Mouse (Mus musculus) CD4-positive, CD25-positive, alpha-beta regulatory T cell, adult 4 months (primary cell): ENCODE data around the gene F10. TPM values are rescaled to one million over a fixed set of nuclear protein-coding genes. Genes with fewer than 3 reads are reported as not detected.

Experiments
- ATAC-seq: one replicate; pipeline ENCODE4 v1.8.0; 2017
- polyA plus RNA-seq, 2 experiments: library from polyadenylated mRNA; unstranded; fragments of 100-300 nt; shearing (Covaris generic); gene quantifications; one replicate each; pipeline ENCODE4 v1.2.1; 2017

Gene F10
- polyA plus RNA-seq, result not detected

DNA sequence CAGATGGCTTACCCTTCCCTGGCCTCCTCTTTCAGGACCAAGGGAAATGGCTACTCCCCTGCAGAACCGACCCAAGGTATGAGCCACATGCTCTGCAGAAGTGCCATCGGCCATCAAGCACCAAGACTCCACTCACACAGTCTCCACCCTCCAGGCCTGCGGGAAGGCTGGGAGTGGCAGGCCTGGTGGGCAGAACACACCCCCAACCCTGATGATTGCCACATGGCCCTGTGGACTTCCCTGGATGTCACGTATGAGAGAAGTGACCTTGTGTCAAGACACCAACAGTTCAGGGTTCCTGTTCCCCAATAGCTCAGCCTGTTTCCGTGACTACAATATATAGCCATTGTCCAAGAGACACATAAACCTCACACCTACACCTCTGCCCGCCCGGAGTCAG is at the start of gene F10:
Gene F10, plus strand, starts transcription at position 294 of the 400 bp plus-strand sequence.
- no peak for ATAC-seq

DNA sequence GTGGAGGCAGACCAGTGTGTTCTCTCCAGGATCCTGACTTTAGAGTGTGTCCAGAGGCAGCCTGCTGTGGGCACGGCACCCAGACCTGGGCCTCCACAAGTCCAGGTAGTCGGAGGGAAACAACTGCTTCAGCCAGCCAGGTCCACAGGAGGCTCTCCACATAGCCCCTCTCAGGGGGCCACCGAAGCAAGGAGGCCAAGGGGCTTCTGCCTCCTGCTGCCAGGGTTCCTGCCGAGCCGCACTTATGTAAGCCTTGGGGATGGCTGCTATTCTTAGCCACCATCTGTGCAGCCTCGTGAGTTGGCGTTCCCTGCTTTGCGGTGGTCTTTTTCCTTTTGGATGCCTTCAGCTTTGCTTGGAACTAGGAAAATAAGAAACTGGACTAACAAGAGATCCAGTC is 49.5 kb upstream of the F10 start:
- no peak for ATAC-seq

DNA sequence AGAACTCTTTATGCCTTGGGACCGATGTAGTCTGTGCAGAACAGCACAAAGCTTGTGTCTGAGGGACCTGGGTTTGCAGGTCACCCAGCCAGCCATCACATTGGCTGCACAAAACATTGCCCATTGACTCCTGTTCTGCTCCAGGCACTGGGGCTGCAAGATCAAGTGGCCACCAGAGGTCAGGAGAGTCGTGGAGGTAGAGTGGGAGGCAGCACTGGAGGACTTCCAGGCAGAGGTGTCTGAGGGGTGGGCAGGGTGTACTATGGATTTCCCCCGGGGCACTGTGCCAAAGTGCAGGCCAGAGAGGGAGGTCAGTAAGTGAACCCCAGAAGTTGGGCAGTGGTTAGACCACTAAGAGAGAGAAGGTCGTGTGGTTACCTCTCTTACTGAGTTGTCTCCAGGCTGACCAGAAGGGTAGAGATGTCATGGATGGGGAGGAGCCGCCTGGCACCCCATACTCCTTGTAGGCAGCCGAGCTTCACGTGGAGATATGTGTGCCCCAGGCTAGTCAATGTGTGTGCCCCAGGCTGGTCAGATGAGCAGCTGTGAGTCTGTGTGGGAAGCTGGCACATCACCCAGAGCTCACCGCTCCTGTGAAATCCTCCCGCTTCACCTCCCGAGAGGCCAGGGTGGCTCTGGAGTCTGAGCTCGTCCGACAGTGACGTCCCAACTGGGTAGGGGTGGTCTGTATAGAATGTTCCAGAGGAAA is 48.2 kb upstream of the F10 start:
- ATAC-seq, result no peak

DNA sequence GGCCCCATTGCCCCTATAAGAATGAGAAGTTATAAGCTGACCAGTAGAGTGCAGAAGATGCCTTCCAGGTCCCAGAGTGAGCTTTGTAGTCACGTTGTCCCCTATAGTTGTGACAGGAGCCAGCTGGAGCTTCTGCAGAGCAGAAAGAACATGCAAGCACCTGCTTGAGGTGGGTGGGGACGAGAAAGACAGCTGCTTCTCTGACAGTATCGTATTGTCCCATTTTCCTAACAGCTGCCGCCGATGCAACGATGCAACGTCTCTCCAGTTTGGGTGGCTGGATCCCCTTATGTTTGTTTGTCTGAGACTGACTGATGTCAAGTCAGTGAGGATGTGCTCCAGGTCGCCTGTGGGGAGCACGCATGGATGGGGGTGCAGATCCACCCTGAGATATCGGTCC is 45.7 kb upstream of the F10 start:
- no peak for ATAC-seq

DNA sequence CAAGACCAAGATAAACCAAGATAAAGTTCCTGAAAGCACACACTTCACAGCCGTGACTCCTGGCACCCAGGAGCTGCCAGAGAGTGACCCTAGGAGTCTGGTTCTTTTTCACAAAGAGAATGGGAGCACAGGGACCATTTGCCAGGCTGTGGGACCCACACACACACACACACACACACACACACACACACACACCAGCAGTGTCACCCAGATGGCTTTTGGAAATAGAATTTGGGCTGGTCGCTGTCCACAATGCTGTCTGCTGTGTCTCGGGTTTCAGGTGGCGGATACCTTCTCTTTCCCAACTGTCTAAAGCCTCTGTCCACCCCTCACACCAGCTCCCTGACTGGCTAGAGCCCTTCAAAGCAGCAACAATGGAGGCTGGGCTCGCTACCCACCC is 42.6 kb upstream of the F10 start:
- no peak for ATAC-seq

DNA sequence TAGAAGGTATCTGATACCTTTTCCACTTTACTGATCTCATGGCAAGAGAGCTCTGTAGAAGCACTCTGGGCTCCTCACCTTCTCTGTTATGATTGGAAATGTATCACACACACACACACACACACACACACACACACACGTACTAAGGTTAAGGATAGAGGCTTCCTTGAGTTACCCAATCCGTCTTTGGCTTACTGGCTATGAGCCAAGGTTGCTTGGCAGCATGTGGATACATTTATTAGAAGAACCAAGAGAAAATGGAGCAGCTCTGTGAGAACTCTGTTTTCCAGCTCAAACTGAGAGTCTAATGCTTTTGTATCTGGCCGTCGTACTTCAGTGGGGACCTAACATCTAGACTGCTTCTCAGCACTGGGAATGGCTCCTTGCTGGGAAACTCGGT is 41.6 kb upstream of the F10 start:
- ATAC-seq, result no peak

DNA sequence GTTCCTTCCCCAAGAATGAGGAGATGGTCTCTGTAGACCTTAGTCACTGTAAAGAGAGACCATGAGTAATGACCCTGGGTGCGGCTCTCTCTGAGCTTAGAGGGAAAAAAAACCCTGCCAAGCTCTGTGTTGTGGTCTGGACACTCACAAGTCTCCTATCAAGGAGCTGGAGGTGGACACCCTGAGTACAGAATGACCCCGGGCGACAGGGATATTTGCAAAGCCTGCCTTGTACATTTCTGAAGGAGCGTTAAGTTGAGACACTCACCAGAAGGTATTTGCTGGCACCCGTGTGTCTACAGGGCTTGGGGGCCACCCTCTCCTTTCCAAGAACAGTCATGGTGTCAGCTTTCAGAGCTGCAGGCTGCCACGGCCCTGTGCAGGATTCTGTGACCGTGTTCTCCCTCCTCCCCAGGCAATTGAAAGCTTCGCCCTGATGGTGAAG is 40.3 kb upstream of the F10 start:
- ATAC-seq, result no peak

DNA sequence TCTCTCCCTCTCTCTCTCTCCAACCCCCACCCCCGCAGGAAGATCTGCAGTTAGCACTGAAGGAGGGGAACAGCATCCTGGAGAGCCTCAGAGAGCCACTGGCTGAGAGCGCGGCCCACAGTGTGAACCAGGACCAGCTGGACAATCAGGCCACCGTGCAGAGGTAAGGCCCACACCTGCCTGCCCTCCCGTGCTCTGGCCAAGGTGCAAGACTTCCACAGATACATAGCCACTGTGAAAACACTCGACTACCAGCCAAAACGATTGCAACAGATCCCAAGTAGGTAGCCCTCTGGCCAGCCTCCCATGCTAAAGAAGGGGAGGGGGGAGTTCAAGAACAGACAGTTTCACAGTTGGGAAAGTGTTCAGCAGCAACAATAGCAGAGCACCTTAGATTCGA is 38.8 kb upstream of the F10 start:
- no peak for ATAC-seq

DNA sequence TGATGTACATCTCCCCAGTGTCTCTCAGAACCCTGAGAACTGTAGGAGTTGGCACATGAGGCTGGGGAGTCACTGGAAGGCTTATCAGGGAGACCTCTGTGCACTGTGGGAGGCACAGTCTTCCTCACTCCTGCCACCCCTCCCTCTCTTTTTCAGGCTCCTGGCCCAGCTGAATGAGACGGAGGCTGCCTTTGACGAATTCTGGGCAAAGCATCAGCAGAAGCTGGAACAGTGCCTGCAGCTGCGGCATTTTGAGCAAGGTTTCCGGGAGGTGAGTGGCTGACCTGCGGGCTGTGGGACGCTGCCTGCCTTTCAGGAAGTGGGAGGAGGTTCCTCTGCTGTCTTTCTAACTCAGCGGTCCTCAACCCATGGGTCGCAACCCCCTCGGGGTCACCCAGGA is 37.3 kb upstream of the F10 start:
- no peak for ATAC-seq

DNA sequence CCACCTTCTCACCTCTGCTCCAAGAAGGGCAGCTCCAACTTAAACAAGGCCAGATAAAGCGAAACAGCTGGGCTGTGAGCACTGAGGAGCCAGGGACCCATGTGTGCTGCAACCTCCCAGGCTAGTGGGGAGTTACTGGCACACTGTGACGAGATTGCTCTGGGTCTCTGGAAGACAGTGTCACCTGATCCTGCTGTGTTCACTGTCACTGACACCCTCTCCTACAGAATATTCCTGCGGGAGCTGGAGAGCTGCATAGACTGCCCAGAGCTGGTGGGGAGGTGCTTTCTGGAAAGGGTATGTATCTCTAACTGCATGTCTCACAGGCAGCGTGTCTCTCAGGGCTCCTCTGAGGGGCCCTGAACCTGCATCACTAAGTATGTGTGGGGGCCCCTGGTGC is 29.6 kb upstream of the F10 start:
- ATAC-seq, result no peak

DNA sequence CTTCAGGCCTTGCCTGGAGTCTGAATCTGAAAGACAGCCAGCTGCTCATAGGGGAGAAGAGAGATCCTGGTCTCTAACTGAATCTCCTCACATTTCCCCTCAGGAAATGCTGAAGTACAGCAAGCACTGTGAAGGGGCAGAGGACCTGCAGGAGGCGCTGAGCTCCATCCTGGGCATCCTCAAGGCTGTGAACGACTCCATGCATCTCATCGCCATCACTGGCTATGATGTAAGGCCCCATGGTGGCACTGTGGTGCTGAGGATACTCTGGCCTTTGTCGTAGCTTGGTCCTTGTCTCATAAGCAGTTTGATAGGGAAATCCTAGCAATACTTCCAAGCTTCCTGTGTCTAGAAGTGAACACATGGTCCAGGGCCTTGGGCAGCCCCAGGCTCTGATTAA is 26.8 kb upstream of the F10 start:
- no peak for ATAC-seq

DNA sequence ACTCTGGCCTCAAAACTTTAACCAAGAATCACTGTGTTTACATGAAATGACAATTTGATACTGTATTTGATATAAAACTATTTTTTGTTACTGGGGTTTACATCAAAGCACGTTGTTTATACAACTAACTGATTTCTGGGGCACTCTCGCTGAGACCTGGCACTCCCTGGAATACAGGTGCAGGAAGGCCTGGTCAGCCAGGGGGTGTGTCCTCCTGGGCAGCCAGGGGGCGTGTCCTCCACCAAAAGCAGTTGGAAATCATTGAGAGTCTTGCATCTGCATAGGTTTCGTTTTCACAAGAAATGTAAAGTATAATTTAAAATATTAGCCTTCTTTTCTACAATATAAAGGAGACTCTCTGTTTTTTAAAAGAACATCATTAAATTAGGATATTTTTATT is 17.5 kb upstream of the F10 start:
- no peak for ATAC-seq

DNA sequence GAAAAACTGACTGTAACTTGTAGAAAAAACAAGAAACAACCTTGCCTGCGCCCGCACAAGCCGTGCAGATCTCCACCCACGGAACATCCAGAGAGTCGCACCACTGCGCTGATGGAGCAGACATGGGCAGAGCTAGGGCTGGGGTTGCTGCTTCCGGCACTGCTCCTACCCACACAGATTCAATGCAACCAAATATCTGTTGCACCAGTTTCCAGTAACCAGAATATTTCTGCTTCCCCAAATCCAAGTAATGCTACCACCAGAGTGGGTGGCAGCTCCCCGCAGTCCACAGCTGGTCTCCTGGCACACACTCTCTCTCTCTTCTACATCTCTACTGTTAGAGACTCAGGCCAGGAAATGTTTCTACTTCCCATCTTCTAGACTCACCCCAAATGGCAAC is 15.3 kb upstream of the F10 start:
- ATAC-seq, result no peak

DNA sequence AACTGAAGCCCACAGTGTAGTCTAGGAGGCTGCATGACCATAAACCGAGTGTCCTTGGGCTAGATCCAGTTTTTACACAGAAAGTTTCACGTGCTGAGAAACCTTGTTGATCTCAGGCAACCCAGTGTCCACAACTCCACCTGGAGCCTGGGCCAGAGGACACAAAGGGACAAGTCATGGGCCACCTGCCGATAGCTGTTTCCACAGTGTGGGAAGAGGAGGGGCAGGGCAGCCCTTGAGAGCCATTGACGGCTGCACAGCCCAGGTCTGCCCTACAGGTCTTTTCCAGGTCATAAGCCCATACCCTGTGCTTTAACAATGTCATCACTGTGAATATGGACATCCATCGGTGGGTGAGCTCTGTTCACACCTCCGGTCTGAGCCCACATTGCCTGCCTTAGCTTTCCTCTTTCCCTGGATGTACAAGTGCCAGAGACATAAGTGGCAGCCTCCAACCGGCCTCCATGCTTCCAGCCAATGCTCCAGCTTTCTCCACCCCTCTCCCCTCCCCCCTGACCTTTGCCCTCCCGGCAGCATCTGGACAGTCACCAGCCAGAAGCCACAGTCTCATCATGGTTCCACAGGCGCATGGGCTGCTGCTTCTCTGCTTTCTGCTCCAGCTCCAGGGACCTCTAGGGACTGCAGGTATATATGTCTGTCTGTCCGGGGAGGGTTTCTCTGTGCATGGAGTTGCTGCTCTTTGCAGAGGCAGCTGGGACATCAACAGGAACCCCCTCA is 11.5 kb upstream of the F10 start, which contains the start of gene F7:
Gene F7, plus strand, starts transcription at position 548 of the 738 bp plus-strand sequence.
- no peak for ATAC-seq

DNA sequence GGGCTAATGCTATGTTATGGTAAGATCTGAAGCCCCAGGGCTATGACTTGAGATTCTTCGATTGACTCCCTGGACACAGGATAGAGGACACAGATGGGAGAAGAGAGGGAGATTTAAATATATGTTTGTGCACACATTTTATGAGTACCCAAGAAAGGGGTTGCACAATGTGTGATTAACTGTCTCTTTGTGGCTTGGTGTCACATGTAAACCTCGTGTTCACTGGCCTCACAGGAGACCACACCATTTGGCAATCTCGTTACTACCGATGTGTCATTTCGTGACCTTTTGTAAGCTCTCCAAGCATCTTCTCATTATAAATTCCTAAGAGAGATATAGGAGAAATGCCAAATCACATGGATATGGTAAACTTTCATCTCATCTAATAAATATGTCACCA is 9.5 kb upstream of the F10 start:
- no peak for ATAC-seq

DNA sequence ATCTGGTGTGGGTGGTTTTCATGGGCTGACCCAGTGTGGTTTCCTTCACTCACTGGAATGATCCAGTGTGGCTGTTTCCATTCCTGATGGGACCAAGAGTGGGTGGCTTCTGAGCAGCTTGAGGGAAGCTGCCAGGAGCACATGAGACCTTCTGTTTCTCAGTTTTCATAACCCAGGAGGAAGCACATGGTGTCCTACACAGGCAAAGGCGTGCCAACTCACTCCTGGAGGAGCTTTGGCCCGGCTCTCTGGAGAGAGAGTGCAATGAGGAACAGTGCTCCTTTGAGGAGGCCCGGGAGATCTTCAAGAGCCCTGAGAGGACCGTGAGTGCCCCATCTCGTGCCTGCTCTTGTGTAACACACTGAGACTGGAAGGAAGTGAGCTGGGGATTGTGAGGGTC is 8.6 kb upstream of the F10 start:
- no peak for ATAC-seq

DNA sequence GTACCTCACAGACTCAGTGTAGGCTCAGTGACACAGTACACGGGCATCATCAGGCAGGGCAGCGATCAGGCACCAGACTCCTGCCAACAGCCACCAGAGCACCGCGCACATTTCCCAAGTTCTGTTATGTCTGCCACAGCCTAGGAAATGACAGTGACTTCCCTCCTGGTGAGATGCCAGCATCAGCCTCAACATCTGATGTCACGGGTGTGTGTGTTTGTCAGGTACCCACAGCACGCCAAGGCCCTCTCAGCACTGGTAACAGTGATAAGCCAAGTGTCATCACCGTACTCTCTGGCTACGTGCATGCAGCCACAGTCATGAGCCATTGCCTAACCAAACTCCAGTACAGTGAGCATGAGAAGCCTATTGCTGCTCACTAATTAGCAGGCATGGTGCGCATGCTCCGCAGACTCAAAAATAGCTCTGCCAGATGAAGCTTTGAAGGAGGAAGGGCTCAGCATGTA is 729 bp upstream of the F10 start:
- no peak for ATAC-seq

DNA sequence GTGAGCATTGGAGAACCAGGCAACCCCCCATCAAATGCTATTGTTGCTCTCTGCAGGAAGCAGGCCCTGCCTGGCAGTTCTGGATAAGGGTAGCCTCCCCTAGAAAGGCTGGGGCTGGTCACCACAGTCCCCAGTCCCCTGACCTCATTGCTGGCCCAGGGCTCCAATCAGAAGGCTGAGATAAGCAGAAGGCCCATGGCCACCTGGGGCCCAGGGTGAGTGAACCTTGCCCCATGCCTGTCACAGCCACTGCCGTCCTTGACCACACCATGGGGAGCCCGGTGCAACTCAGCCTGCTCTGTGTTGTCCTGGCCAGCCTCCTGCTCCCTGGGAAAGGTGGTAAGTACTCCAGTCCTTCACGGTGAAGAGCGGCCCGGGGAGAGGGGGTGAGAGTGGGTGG is 461 bp downstream of the F10 start:
- ATAC-seq, result no peak

DNA sequence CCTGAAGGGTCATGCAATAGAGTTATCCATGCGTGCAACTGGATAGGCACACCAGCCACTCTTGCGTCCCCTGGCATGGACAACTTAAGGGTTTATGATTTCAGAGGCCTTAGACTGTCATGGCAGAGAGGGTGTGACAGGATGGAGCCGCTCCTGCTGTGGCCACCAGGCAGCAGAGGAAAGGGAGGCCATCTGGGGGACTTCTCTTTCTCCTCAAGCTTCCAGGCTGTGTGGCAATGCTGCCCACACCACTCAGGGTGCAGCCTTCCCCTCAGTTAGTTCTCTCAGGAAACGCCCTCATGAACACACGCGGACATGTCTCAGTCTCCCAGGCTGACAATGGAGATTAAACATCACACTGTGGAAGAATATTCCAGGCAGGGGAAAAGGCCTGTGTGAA is 1.9 kb downstream of the F10 start:
- no peak for ATAC-seq

DNA sequence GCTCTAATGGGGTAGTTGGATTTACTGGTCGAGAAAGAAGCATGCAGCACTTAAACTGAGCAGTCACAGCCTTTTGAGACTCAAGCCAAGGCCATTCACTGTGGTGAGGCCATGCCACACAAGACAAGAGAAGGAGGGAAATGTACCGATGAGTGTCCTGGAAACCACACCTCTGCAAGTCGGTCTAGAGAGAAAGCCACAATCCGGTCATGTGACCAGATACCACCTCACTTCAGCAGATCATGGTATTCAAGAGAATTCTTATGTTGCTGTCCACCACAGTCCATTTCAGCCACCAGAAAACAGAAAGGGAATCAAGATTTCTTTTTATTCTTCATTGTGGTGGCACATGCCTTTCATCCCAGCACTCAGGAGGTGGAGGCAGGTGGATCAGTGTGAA is 4.4 kb downstream of the F10 start:
- no peak for ATAC-seq

DNA sequence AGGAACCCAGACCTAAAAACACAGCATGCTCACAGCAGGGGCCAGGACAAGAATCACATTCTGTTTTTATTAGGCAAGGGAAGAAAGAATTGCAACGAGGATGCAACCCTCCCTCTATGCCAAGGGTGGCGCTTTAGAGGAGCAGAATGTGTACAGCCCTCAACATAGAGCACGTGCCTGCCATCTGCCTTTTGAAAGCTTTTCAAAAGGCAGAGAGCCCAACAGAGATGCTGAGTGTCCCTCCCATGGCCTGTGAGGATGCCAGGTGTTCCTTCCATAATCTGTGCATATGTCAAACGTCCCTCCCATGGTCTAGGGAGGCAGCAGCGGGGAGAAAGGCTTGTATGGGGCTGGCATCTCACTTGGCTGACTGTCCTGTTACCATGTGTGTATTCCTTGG is 10.5 kb downstream of the F10 start:
- no peak for ATAC-seq

DNA sequence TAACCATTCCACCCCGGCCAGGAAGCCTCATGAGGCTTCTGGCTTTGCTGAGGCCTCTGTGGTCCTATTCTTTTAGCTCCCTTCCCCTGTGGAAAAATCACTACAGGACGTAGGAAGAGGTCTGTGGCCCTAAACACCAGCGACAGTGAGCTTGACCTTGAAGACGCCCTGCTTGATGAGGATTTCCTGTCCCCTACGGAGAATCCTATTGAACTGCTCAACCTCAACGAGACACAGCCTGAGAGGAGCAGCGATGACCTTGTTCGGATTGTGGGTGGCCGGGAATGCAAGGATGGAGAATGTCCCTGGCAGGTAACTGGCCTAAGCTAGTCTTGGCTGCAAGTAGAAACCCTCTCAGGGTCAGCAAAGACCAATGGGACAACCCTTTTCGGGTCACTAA is 13.4 kb downstream of the F10 start:
- no peak for ATAC-seq

DNA sequence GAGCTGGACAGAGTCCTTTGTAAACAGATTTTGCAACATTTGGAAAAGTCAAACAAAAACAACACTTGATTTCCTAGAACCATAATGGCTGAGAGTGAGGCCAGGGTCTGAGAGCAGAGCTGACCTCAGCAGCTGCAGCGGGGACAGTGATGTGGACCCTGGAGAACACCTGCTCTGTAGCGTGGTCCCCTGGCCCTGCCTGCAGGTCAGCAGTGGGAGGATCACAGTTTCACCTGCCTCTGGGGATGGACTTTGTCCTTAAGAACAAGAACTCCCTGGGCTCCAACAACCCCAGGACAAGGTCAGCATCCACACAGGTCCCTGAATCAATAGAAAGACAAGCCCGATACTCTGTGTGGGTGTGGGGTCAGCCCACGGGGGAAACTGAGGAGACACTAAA is 20.2 kb downstream of the F10 start:
- ATAC-seq, result no peak

DNA sequence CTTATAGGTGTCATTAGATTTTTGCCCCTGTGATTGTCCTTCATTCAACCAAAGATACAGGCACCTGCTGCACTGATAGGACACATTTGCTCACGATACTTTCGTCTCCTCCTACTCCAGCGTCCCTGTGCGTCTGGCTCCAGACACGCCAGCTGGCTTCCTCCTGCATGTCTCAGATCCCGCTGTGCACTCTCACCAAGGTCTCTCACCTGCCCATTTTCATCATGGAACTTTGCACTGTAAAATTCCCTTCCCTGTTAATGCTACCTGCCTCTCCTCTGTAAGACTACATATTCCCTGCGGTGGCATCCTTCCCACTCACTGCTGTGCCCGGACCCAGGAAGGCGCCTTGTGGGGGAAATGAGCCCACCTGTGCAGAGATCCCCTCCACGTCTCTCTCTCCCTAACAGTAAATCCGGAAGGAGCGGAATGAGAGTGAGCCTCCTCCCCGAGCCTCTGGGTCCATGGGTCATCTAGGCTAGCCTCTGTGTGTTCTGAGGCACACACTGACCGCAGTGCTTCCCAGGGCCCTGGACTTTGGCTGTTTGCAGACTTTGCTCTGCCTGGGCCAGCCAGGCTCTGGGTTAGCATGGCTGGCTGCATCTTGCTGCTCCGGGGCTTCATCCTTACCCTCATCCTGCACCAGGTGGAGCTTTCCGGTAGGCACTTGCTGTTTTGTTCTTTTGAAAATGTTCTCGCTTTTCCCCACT is 23.5 kb downstream of the F10 start, which contains the start of gene Proz:
Gene Proz, plus strand, starts transcription at position 474 of the 710 bp plus-strand sequence.
- no peak for ATAC-seq
